Mouse (Mus musculus) MEL (cell line): ENCODE results near the gene Samd5. TPM values are rescaled to one million over a fixed set of nuclear protein-coding genes. Genes with fewer than 3 reads are reported as not detected.

ENCODE experiments used
- DNase-seq: peaks from one replicate; pipeline ENCODE4 v3.0.0; 2011; ENCODE audit warnings: low read depth, low spot score
- H3K27ac ChIP-seq: 2 replicates; pipeline ENCODE4 v1.5.1; 2012; ENCODE audit warnings: low read depth, mild to moderate bottlenecking, control low read depth, low read length, moderate library complexity; ENCODE audit not compliant: control insufficient read depth
- H3K27me3 ChIP-seq, 2 experiments: fragments of 150-350 bp in 1 of 2; sonication (generic) in 1 of 2; 2 replicates each; pipeline ENCODE4 v1.6.1; 2012; ENCODE audit warnings: low read length in 2 of 2, mild to moderate bottlenecking in 2 of 2, improper control_type of control experiment in 1 of 2, moderate library complexity in 1 of 2; ENCODE audit not compliant: insufficient read depth in 2 of 2, control insufficient read depth in 1 of 2
- H3K36me3 ChIP-seq, 2 experiments: 2 replicates each; pipeline ENCODE4 v1.6.1; 2012 to 2014; ENCODE audit warnings: low read length in 2 of 2, improper control_type of control experiment in 1 of 2, inconsistent platforms in 1 of 2, mild to moderate bottlenecking in 1 of 2; ENCODE audit not compliant: insufficient read depth in 2 of 2, control insufficient read depth in 1 of 2
- H3K4me1 ChIP-seq, 2 experiments: fragments of 150-350 bp in 1 of 2; sonication (generic) in 1 of 2; 2 replicates each; pipeline ENCODE4 v1.6.1; 2012; ENCODE audit warnings: low read length in 2 of 2, improper control_type of control experiment in 1 of 2, mild to moderate bottlenecking in 1 of 2; ENCODE audit not compliant: insufficient read depth in 2 of 2, control insufficient read depth in 1 of 2
- H3K4me3 ChIP-seq, 2 experiments: fragments of 150-350 bp in 1 of 2; sonication (generic) in 1 of 2; 2 replicates each; pipeline ENCODE4 v1.5.1; 2012; ENCODE audit warnings: low read depth in 2 of 2, low read length in 2 of 2, mild to moderate bottlenecking in 2 of 2, moderate library complexity in 2 of 2, control low read depth in 1 of 2, improper control_type of control experiment in 1 of 2; ENCODE audit not compliant: control insufficient read depth in 1 of 2, insufficient read depth in 1 of 2
- H3K79me2 ChIP-seq: 2 replicates; pipeline ENCODE4 v1.6.1; 2012; ENCODE audit warnings: mild to moderate bottlenecking, low read length, moderate library complexity; ENCODE audit not compliant: control insufficient read depth, poor library complexity, insufficient read depth
- H3K9ac ChIP-seq: 2 replicates; pipeline ENCODE4 v1.6.1; 2012; ENCODE audit warnings: low read depth, mild to moderate bottlenecking, control low read depth, low read length, moderate library complexity; ENCODE audit not compliant: control insufficient read depth, poor library complexity, severe bottlenecking
- H3K9me3 ChIP-seq: fragments of 150-350 bp; sonication (generic); replicated peaks from 2 replicates; pipeline ENCODE4 v1.6.1; 2012; ENCODE audit warnings: mild to moderate bottlenecking, low read length, improper control_type of control experiment, moderate library complexity; ENCODE audit not compliant: insufficient read depth
- BHLHE40 ChIP-seq: IDR thresholded peaks from 2 replicates; pipeline ENCODE4 v1.6.1; 2012; ENCODE audit warnings: low read depth, mild to moderate bottlenecking, inconsistent platforms, low read length, improper control_type of control experiment, borderline replicate concordance
- CHD1 ChIP-seq: IDR thresholded peaks from 2 replicates; pipeline ENCODE4 v1.6.1; 2012; ENCODE audit warnings: low read depth, mild to moderate bottlenecking, inconsistent platforms, low read length, improper control_type of control experiment
- CHD2 ChIP-seq: IDR thresholded peaks from 2 replicates; pipeline ENCODE4 v1.6.1; 2011; ENCODE audit warnings: low read length, improper control_type of control experiment
- CTCF ChIP-seq, 3 experiments: IDR thresholded peaks in 2 of 3; conservative IDR thresholded peaks in 1 of 3; 2 replicates each; pipeline ENCODE4 v1.5.1; 2011 to 2012; ENCODE audit warnings: low read length in 3 of 3, low read depth in 2 of 3, mild to moderate bottlenecking in 2 of 3, improper control_type of control experiment in 1 of 3, inconsistent platforms in 1 of 3, mixed read lengths in 1 of 3, moderate library complexity in 1 of 3; ENCODE audit not compliant: control insufficient read depth in 1 of 3, insufficient read depth in 1 of 3, poor library complexity in 1 of 3, severe bottlenecking in 1 of 3
- E2F4 ChIP-seq: IDR thresholded peaks from 2 replicates; pipeline ENCODE4 v1.6.1; 2011; ENCODE audit warnings: low read depth, low read length, improper control_type of control experiment, borderline replicate concordance
- ELF1 ChIP-seq: IDR thresholded peaks from 2 replicates; pipeline ENCODE4 v1.6.1; 2014; ENCODE audit warnings: low read depth, mild to moderate bottlenecking, inconsistent platforms, low read length, improper control_type of control experiment, moderate library complexity
- EP300 ChIP-seq, 2 experiments: IDR thresholded peaks; 2 replicates each; pipeline ENCODE4 v1.6.1; 2011; ENCODE audit warnings: improper control_type of control experiment in 2 of 2, low read length in 2 of 2, low read depth in 1 of 2, mild to moderate bottlenecking in 1 of 2
- ETS1 ChIP-seq: IDR thresholded peaks from 2 replicates; pipeline ENCODE4 v1.6.1; 2012; ENCODE audit warnings: low read depth, mild to moderate bottlenecking, inconsistent platforms, low read length, improper control_type of control experiment, moderate library complexity
- HCFC1 ChIP-seq: IDR thresholded peaks from 2 replicates; pipeline ENCODE4 v1.6.1; 2012; ENCODE audit warnings: low read depth, mild to moderate bottlenecking, inconsistent platforms, low read length, improper control_type of control experiment, moderate library complexity
- KAT2A ChIP-seq: conservative IDR thresholded peaks from 2 replicates; pipeline ENCODE4 v1.6.1; 2012; ENCODE audit warnings: low read depth, low read length, improper control_type of control experiment, inconsistent platforms
- MAX ChIP-seq: IDR thresholded peaks from 2 replicates; pipeline ENCODE4 v1.6.1; 2011; ENCODE audit warnings: low read length, improper control_type of control experiment
- MEF2A ChIP-seq: IDR thresholded peaks from 2 replicates; pipeline ENCODE4 v1.6.1; 2014; ENCODE audit warnings: low read depth, mild to moderate bottlenecking, inconsistent platforms, low read length, improper control_type of control experiment; ENCODE audit not compliant: poor library complexity, insufficient replicate concordance, severe bottlenecking; ENCODE audit errors: extremely low read depth
- POLR2A ChIP-seq, 2 experiments: IDR thresholded peaks; 2 replicates each; pipeline ENCODE4 v1.6.1; 2011 to 2012; ENCODE audit warnings: low read length in 2 of 2, mild to moderate bottlenecking in 2 of 2, control low read depth in 1 of 2, improper control_type of control experiment in 1 of 2, low read depth in 1 of 2, moderate library complexity in 1 of 2; ENCODE audit not compliant: control insufficient read depth in 1 of 2, insufficient read depth in 1 of 2, poor library complexity in 1 of 2
- POLR2AphosphoS2 ChIP-seq: IDR thresholded peaks from 2 replicates; pipeline ENCODE4 v1.6.1; 2011; ENCODE audit warnings: low read length, improper control_type of control experiment
- RAD21 ChIP-seq: IDR thresholded peaks from 2 replicates; pipeline ENCODE4 v1.6.1; 2011; ENCODE audit warnings: mild to moderate bottlenecking, low read depth, low read length, improper control_type of control experiment
- RCOR1 ChIP-seq: IDR thresholded peaks from 2 replicates; pipeline ENCODE4 v1.6.1; 2012; ENCODE audit warnings: low read depth, mild to moderate bottlenecking, inconsistent platforms, low read length, improper control_type of control experiment
- SMC3 ChIP-seq: IDR thresholded peaks from 2 replicates; pipeline ENCODE4 v1.6.1; 2011; ENCODE audit warnings: low read depth, low read length, improper control_type of control experiment
- TCF12 ChIP-seq: IDR thresholded peaks from 2 replicates; pipeline ENCODE4 v1.6.1; 2014; ENCODE audit warnings: low read depth, mild to moderate bottlenecking, inconsistent platforms, low read length, improper control_type of control experiment, moderate library complexity
- UBTF ChIP-seq: IDR thresholded peaks from 2 replicates; pipeline ENCODE4 v1.6.1; 2012; ENCODE audit warnings: low read depth, mild to moderate bottlenecking, inconsistent platforms, low read length, improper control_type of control experiment, moderate library complexity, borderline replicate concordance; ENCODE audit not compliant: insufficient read depth
- ZKSCAN1 ChIP-seq: IDR thresholded peaks from 2 replicates; pipeline ENCODE4 v1.6.1; 2012; ENCODE audit warnings: low read depth, mild to moderate bottlenecking, inconsistent platforms, low read length, improper control_type of control experiment, moderate library complexity
- ZMIZ1 ChIP-seq: IDR thresholded peaks from 2 replicates; pipeline ENCODE4 v1.6.1; 2012; ENCODE audit warnings: low read depth, mild to moderate bottlenecking, inconsistent platforms, low read length, improper control_type of control experiment, moderate library complexity
- polyA plus RNA-seq, 2 experiments: library from polyadenylated mRNA; stranded (reverse) in 1 of 2; unstranded in 1 of 2; fragments of >175 nt in 1 of 2; fragments of >200 nt in 1 of 2; gene quantifications; 2 replicates each; pipeline versions ENCODE4 v1.2.1 to v1.2.4; 2012; ENCODE audit warnings: low replicate concordance in 2 of 2, low read depth in 1 of 2; ENCODE audit not compliant: insufficient read length in 2 of 2, insufficient read depth in 1 of 2, missing spikeins in 1 of 2
- total RNA-seq: library from RNA; depleted of rRNA; stranded (reverse); fragments of 300-350 nt; gene quantifications from 2 replicates; pipeline ENCODE4 v1.2.3, GENCODE M21; 2012

Gene Samd5
- total and polyA plus RNA-seq, 3 experiments: 0.01 TPM; not detected in 2

DNA sequence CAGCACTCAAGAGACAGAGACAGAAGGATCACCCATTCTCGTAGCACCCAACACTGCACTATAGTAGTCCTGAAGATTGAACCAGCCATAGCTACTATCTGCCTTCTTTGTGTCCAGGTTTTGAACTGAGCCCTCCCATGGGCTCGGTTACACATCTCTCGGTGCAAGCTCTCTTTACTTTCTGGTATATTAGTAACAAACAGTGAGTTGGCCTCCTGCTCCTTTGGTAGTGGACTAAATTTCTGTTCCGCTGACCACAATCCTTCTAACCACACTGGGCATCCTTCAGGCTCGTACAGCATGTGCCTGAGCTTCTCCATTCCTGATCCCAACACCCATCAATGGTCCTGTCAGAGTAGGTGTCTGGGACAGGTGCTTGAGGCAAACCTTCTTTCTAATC, 2.3 kb downstream of the Samd5 start:
- no peak overlapping the region for H3K27ac ChIP-seq
- H3K36me3 ChIP-seq: no peaks in the 10 kb centered on the region
- H3K4me3 ChIP-seq: no peak overlapping the region
- no peaks in the 10 kb centered on the region for H3K27me3 ChIP-seq
- H3K79me2 ChIP-seq: no peaks in the 10 kb centered on the region
- H3K9me3 ChIP-seq: no peaks in the 10 kb centered on the region
- TF ChIP-seq KAT2A: no peak
- no peak for TF ChIP-seq SMC3
- TF ChIP-seq RAD21: no peak
- no peak for TF ChIP-seq MEF2A
- no peak for TF ChIP-seq POLR2AphosphoS2
- no peak for TF ChIP-seq UBTF
- no peak for TF ChIP-seq RCOR1
- no peak overlapping the region for H3K9ac ChIP-seq
- no peaks in the 10 kb centered on the region for H3K4me1 ChIP-seq
- no peak for DNase-seq

- no peak for DNase-seq
- Histone ChIP-seq H3K9me3 (no peaks in the 10 kb centered on the region), H3K9ac (no peak overlapping the region), H3K4me1 (no peaks in the 10 kb centered on the region), H3K36me3 (no peaks in the 10 kb centered on the region), H3K4me3 (no peak overlapping the region), H3K27me3 (no peaks in the 10 kb centered on the region), H3K79me2 (no peaks in the 10 kb centered on the region), H3K27ac (no peak overlapping the region)
- TF ChIP-seq SMC3 (no peak), E2F4 (no peak), EP300 (IDR thresholded peaks at IDR 0.05; ENCODE audit: low read depth in 1 of 2, low read length in 2 of 2) (no peak), RCOR1 (no peak), RAD21 (no peak), UBTF (no peak), ETS1 (no peak), KAT2A (no peak), CHD1 (no peak), ELF1 (no peak), HCFC1 (no peak), MAX (no peak), ZKSCAN1 (no peak), ZMIZ1 (no peak), CTCF (IDR thresholded peaks at IDR 0.05 in 2 of 3, conservative IDR thresholded peaks at IDR 0.05 in 1 of 3; ENCODE audit: control insufficient read depth in 1 of 3, insufficient read depth in 1 of 3, low read depth in 2 of 3, low read length in 3 of 3, poor library complexity in 1 of 3, severe bottlenecking in 1 of 3) (no peak), POLR2A (IDR thresholded peaks at IDR 0.05; ENCODE audit: control insufficient read depth in 1 of 2, insufficient read depth in 1 of 2, low read depth in 1 of 2, low read length in 2 of 2, poor library complexity in 1 of 2) (no peak), MEF2A (no peak), BHLHE40 (no peak), CHD2 (no peak), TCF12 (no peak)
Observed at GRCm38 (mm10) chr10:9670351-9670750, 4.7 kb downstream of the Samd5 start.
